Mouse (Mus musculus): ENCODE measurements around the gene Tcaim. TPM values are rescaled to one million over a fixed set of nuclear protein-coding genes. Genes with fewer than 3 reads are reported as not detected.

Gene Tcaim
- 8.6 TPM for polyA plus RNA-seq (2017; shearing (Covaris generic))

GRCm38 (mm10) chr9:122805053-122805844 is at the start of gene Tcaim:
Gene Tcaim (plus strand): TSS chr9:122805539.

GRCm38 (mm10) chr9:122843760-122844159 is 38.4 kb downstream of the Tcaim start, which contains the start of gene Gm35549:
Gene Gm35549 (minus strand): TSS chr9:122844035.

GRCm38 (mm10) chr9:122865697-122866166 is 60.4 kb downstream of the Tcaim start, which contains the start of gene Zfp445:
Gene Zfp445 (minus strand): TSS chr9:122866006.

GRCm38 (mm10) chr9:122885385-122885784 is 80.0 kb downstream of the Tcaim start, which contains the start of gene Zkscan7:
Gene Zkscan7 (plus strand): TSS chr9:122885685.

Other genes with a start within 250 kb of the Tcaim start
- 0.07 TPM for gene Topaz1, start 58.2 kb upstream of the Tcaim start, polyA plus RNA-seq (2017; shearing (Covaris generic))
- gene Gm35549, start 38.5 kb downstream of the Tcaim start, polyA plus RNA-seq (2017; shearing (Covaris generic)): not detected
- gene Zfp445, start 60.5 kb downstream of the Tcaim start, polyA plus RNA-seq (2017; shearing (Covaris generic)): 51.3 TPM
- 3.5 TPM for gene Zkscan7, start 80.1 kb downstream of the Tcaim start, polyA plus RNA-seq (2017; shearing (Covaris generic))
- gene Zfp105, start 117.5 kb downstream of the Tcaim start, polyA plus RNA-seq (2017; shearing (Covaris generic)): not detected
- 22.7 TPM for gene 1110059G10Rik, start 145.5 kb downstream of the Tcaim start, polyA plus RNA-seq (2017; shearing (Covaris generic))
- gene Kif15, start 145.5 kb downstream of the Tcaim start, polyA plus RNA-seq (2017; shearing (Covaris generic)): 1.4 TPM
- 13.4 TPM for gene Tmem42, start 215.8 kb downstream of the Tcaim start, polyA plus RNA-seq (2017; shearing (Covaris generic))
- 0.87 TPM for gene Tgm4, start 229.2 kb downstream of the Tcaim start, polyA plus RNA-seq (2017; shearing (Covaris generic))